ENCODE assay signal across 10 mouse cellular contexts in genomic region chr8:90254158-90254867, GRCm38 (mm10).
A peak's percentile ranks its signal among the peaks of the same experiment; 100 is the strongest.
DNase-seq lines count a peak whose midpoint lies in the region; ATAC-seq lines count a peak whose summit lies in the region.
"Had no signal": no experiment of that assay in that cellular context is flagged by ENCODE, and none has a peak within 500 bp of the region (broad histone marks: within the 10 kb centered on the region; RNA-seq: fewer than 3 reads in every experiment).

No protein-coding gene starts in this region.

- DNase-seq in layer of hippocampus, postnatal 10 days (ENCODE audit: low spot score in 2 of 2): peak; percentile 12 to 32
- DNase-seq in layer of hippocampus, adult 8-10 months (ENCODE audit: low spot score in 2 of 2): no peak
- DNase-seq in hindbrain, embryonic 14.5 days (ENCODE audit: low spot score): peak; percentile 68
- DNase-seq in adrenal gland, adult (ENCODE audit: inconsistent age in 2 of 2, low spot score in 1 of 2): no peak
- DNase-seq in natural killer cell, adult 2 months (ENCODE audit: low spot score in 2 of 2): no peak
- DNase-seq: heart, adult 2 months had no signal

- H3K9ac ChIP-seq in forebrain, embryonic 12.5 days: no peak overlapping the region
- H3K9ac ChIP-seq in hindbrain, embryonic 14.5 days: no peak overlapping the region
- no peak overlapping the region for H3K9ac ChIP-seq in neural tube, embryonic 15.5 days (replicated peaks)
- H3K9ac ChIP-seq: embryonic facial prominence, embryonic 13.5 days had no signal

- 23% methylated on average over 11 of the region's 11 CpGs for WGBS in forebrain, embryonic 12.5 days
- 34% methylated on average over 11 of the region's 11 CpGs for WGBS in hindbrain, embryonic 14.5 days
- WGBS in neural tube, embryonic 15.5 days: 33% methylated on average over 11 of the region's 11 CpGs

- peaks cover 2% of the 10 kb centered on the region; the same call in 1 of the 2 replicates for H3K27me3 ChIP-seq in forebrain, embryonic 12.5 days
- H3K27me3 ChIP-seq in hindbrain, embryonic 14.5 days (ENCODE audit: control insufficient read depth, insufficient read depth, low read length): no peaks in the 10 kb centered on the region
- H3K27me3 ChIP-seq in neural tube, embryonic 15.5 days (replicated peaks): no peaks in the 10 kb centered on the region
- H3K27me3 ChIP-seq: embryonic facial prominence, embryonic 13.5 days had no signal

- no peak overlapping the region for H3K4me3 ChIP-seq in forebrain, embryonic 12.5 days (replicated peaks)
- H3K4me3 ChIP-seq in hindbrain, embryonic 14.5 days (replicated peaks; ENCODE audit: low read length): no peak overlapping the region
- no peak overlapping the region for H3K4me3 ChIP-seq in neural tube, embryonic 15.5 days (replicated peaks)
- H3K4me3 ChIP-seq: embryonic facial prominence, embryonic 13.5 days; heart, adult 2 months had no signal

- peak; percentile 80 for ATAC-seq in forebrain, embryonic 12.5 days (ENCODE audit: low FRiP score)
- peak; percentile 57; the same call in 1 of the 2 replicates for ATAC-seq in hindbrain, embryonic 14.5 days (ENCODE audit: low FRiP score)
- ATAC-seq in neural tube, embryonic 15.5 days (ENCODE audit: low FRiP score): no peak
- no peak for ATAC-seq in inflammation-experienced regulatory T-cells, adult 6 months

- no peaks in the 10 kb centered on the region for H3K9me3 ChIP-seq in forebrain, embryonic 12.5 days
- H3K9me3 ChIP-seq in hindbrain, embryonic 14.5 days (ENCODE audit: control insufficient read depth, low read length): no peaks in the 10 kb centered on the region
- H3K9me3 ChIP-seq in neural tube, embryonic 15.5 days (replicated peaks): no peaks in the 10 kb centered on the region
- H3K9me3 ChIP-seq: embryonic facial prominence, embryonic 13.5 days had no signal

- peaks cover 44% of the 10 kb centered on the region for H3K36me3 ChIP-seq in forebrain, embryonic 12.5 days (replicated peaks)
- peaks cover 38% of the 10 kb centered on the region for H3K36me3 ChIP-seq in hindbrain, embryonic 14.5 days (replicated peaks; ENCODE audit: control insufficient read depth, insufficient read depth)
- peaks cover 3% of the 10 kb centered on the region; the same call in 1 of the 2 replicates for H3K36me3 ChIP-seq in neural tube, embryonic 15.5 days

- H3K4me1 ChIP-seq in forebrain, embryonic 12.5 days: peaks cover 31% of the 10 kb centered on the region
- peaks cover 17% of the 10 kb centered on the region for H3K4me1 ChIP-seq in hindbrain, embryonic 14.5 days (replicated peaks; ENCODE audit: control insufficient read depth, insufficient read depth, low read length)
- H3K4me1 ChIP-seq in neural tube, embryonic 15.5 days: peaks cover 10% of the 10 kb centered on the region
- H3K4me1 ChIP-seq: embryonic facial prominence, embryonic 13.5 days had no signal

- peak overlapping the region; percentile 8 for H3K4me2 ChIP-seq in forebrain, embryonic 12.5 days
- no peak overlapping the region for H3K4me2 ChIP-seq in hindbrain, embryonic 14.5 days (replicated peaks)
- H3K4me2 ChIP-seq in neural tube, embryonic 15.5 days: peak overlapping the region; percentile 17
- H3K4me2 ChIP-seq: embryonic facial prominence, embryonic 13.5 days had no signal

- peak overlapping the region; percentile 89 for H3K27ac ChIP-seq in forebrain, embryonic 12.5 days
- peak overlapping the region; percentile 40; the same call in 1 of the 2 replicates for H3K27ac ChIP-seq in hindbrain, embryonic 14.5 days
- H3K27ac ChIP-seq in neural tube, embryonic 15.5 days (replicated peaks): peak overlapping the region; percentile 38; the same call in 1 of the 2 replicates
- H3K27ac ChIP-seq: embryonic facial prominence, embryonic 13.5 days; heart, adult 2 months had no signal

Comparison
In these comparisons a context has a peak if more than half of its experiments do, and no peak if none do; other contexts are left out.
1. DNase-seq: peak in layer of hippocampus, postnatal 10 days (2 of 2) and hindbrain, embryonic 14.5 days (single experiment); none in layer of hippocampus, adult 8-10 months (0 of 2), adrenal gland, adult (0 of 2) and natural killer cell, adult 2 months (0 of 2).
2. ATAC-seq: peak in forebrain, embryonic 12.5 days (single experiment) and hindbrain, embryonic 14.5 days (single experiment); none in neural tube, embryonic 15.5 days (single experiment) and inflammation-experienced regulatory T-cells, adult 6 months (single experiment).
3. H3K27ac ChIP-seq: peak in every context shown above with its lines; median percentile 89 in forebrain, embryonic 12.5 days; 40 in hindbrain, embryonic 14.5 days; 38 in neural tube, embryonic 15.5 days.